Comparison of ENCODE assay signal across 25 mouse cellular contexts in the genomic region with DNA sequence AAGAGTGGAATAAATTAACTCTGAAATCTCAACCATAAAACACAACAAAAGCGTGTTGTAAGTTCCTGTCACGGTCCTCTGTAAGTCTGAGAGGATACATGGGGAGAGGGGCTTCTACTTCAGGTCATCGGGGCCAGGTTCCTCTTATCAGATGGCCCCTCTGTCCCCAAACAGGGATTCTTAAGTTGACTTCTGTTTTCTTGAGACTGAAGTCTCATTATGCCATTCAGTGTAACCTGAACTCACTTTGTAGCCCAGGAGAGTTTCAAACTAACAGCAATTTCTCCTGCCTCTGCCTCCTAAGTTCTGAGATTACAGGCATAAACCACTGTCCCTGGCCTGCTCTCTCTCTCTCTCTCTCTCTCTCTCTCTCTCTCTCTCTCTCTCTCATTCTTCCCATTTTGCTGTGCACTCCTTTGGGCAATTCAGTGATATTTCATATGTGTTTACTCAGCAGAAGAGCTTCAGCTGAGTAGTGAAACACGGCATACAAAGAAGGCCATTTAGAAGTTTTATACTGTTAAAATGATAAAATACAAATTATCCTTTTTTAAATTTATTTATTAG. TPM values are rescaled to one million over a fixed set of nuclear protein-coding genes. Genes with fewer than 3 reads are reported as not detected.
DNase-seq lines count a peak whose midpoint lies in the region; ATAC-seq and TF ChIP-seq lines count a peak whose summit lies in the region.
"Had no signal": no experiment of that assay in that cellular context is flagged by ENCODE, and none has a peak within 500 bp of the region (broad histone marks: within the 10 kb centered on the region; RNA-seq: fewer than 3 reads in every experiment).

No protein-coding gene starts in this region.

- no peak for TF ChIP-seq CTCF in bone marrow, adult 2 months (IDR thresholded peaks at IDR 0.05; ENCODE audit: control insufficient read depth, insufficient read depth, low read length)
- no peak for TF ChIP-seq CTCF in kidney, adult 2 months (conservative IDR thresholded peaks at IDR 0.05; ENCODE audit: insufficient read depth, insufficient read length, low read depth, low read length)

- H3K4me2 ChIP-seq in heart, embryonic 13.5 days = 0 out of 2 replicates have a peak overlapping the region, but pooled peaks have one; percentile 32
- peak overlapping the region; percentile 58 for H3K4me2 ChIP-seq in liver, embryonic 16.5 days (ENCODE audit: low read depth, low read length)
- H3K4me2 ChIP-seq: embryonic facial prominence, embryonic 15.5 days; hindbrain, embryonic 14.5 days; neural tube, embryonic 13.5 days had no signal

- TF ChIP-seq POLR2A in bone marrow, adult 2 months (IDR thresholded peaks at IDR 0.05; ENCODE audit: borderline replicate concordance, control insufficient read depth, low read depth, low read length) = no peak
- TF ChIP-seq POLR2A in kidney, adult 2 months (IDR thresholded peaks at IDR 0.05; ENCODE audit: low read depth, low read length) = no peak

- peak overlapping the region; percentile 43; the same call in 1 of the 2 replicates for H3K27ac ChIP-seq in heart, embryonic 13.5 days (replicated peaks)
- H3K27ac ChIP-seq in bone marrow, adult 2 months (ENCODE audit: control insufficient read depth, insufficient read depth, low read depth, low read length, poor library complexity) = peak overlapping the region; percentile 68; the same call in 1 of the 2 replicates
- H3K27ac ChIP-seq in liver, embryonic 16.5 days (ENCODE audit: low read length) = peak overlapping the region; percentile 91
- H3K27ac ChIP-seq in kidney, adult 2 months (ENCODE audit: insufficient read depth, low read depth, low read length) = no peak overlapping the region
- H3K27ac ChIP-seq: embryonic facial prominence, embryonic 15.5 days; heart, adult 2 months; hindbrain, embryonic 14.5 days; layer of hippocampus, adult 2 months; macrophage; midbrain, embryonic 10.5 days; neural tube, embryonic 13.5 days had no signal

- intact Hi-C loops in heart, postnatal 36 days (cut with DNase I) = no loop called here
- intact Hi-C loops in left cerebral cortex, postnatal 14 days (cut with DNase I) = no loop called here

- 73% methylated on average over 4 of the region's 4 CpGs for WGBS in heart, embryonic 13.5 days
- 52% methylated on average over 4 of the region's 4 CpGs for WGBS in bone marrow, adult 2 months
- 36% methylated on average over 4 of the region's 4 CpGs for WGBS in liver, embryonic 16.5 days (ENCODE audit: insufficient replicate concordance)
- 90% methylated on average over 4 of the region's 4 CpGs for WGBS in kidney, adult 2 months

- H3K4me3 ChIP-seq in heart, embryonic 13.5 days = no peak overlapping the region
- H3K4me3 ChIP-seq in bone marrow, adult 2 months (replicated peaks; ENCODE audit: control insufficient read depth, low read depth, low read length) = no peak overlapping the region
- peak overlapping the region; percentile 45 for H3K4me3 ChIP-seq in erythroblast, embryonic 14.5 days (replicated peaks)
- H3K4me3 ChIP-seq in liver, embryonic 16.5 days (ENCODE audit: low read depth, low read length) = peak overlapping the region; percentile 10
- H3K4me3 ChIP-seq in kidney, adult 2 months (ENCODE audit: insufficient read depth, low read depth, low read length) = no peak overlapping the region
- H3K4me3 ChIP-seq: embryonic facial prominence, embryonic 15.5 days; heart, adult 2 months; layer of hippocampus, adult 2 months; midbrain, embryonic 10.5 days; myocyte; neural tube, embryonic 13.5 days had no signal

- no peak for ATAC-seq in heart, embryonic 13.5 days (ENCODE audit: extremely low read depth, insufficient number of reproducible peaks, low FRiP score, low TSS enrichment)
- no peak for ATAC-seq in liver, embryonic 16.5 days (ENCODE audit: low read depth)
- ATAC-seq: activated CD4-positive, CD25-positive, alpha-beta regulatory T cell, adult 4 months; inflammation-experienced regulatory T-cells, adult 6 months; midbrain, embryonic 16.5 days had no signal

- no peak overlapping the region for H3K9ac ChIP-seq in heart, embryonic 13.5 days
- peak overlapping the region; percentile 68 for H3K9ac ChIP-seq in liver, embryonic 16.5 days (ENCODE audit: low read depth, low read length)
- H3K9ac ChIP-seq: embryonic facial prominence, embryonic 15.5 days; hindbrain, embryonic 14.5 days; neural tube, embryonic 13.5 days had no signal

- peaks cover 28% of the 10 kb centered on the region for H3K4me1 ChIP-seq in heart, embryonic 13.5 days
- peaks cover 9% of the 10 kb centered on the region for H3K4me1 ChIP-seq in bone marrow, adult 2 months (ENCODE audit: control insufficient read depth, insufficient read depth, low read length)
- H3K4me1 ChIP-seq in erythroblast, embryonic 14.5 days (ENCODE audit: control insufficient read depth) = peaks cover 97% of the 10 kb centered on the region
- H3K4me1 ChIP-seq in liver, embryonic 16.5 days (ENCODE audit: control insufficient read depth, low read depth, low read length) = peaks cover 92% of the 10 kb centered on the region
- no peaks in the 10 kb centered on the region for H3K4me1 ChIP-seq in kidney, adult 2 months (ENCODE audit: control insufficient read depth, insufficient read depth, low read length)
- H3K4me1 ChIP-seq: embryonic facial prominence, embryonic 15.5 days had no signal

- no peaks in the 10 kb centered on the region for H3K27me3 ChIP-seq in heart, embryonic 13.5 days (replicated peaks)
- H3K27me3 ChIP-seq in erythroblast, embryonic 14.5 days (ENCODE audit: control insufficient read depth) = no peaks in the 10 kb centered on the region
- H3K27me3 ChIP-seq in liver, embryonic 16.5 days (ENCODE audit: control insufficient read depth, insufficient read depth, low read depth, low read length) = no peaks in the 10 kb centered on the region
- H3K27me3 ChIP-seq in kidney, adult 2 months (replicated peaks; ENCODE audit: control insufficient read depth, insufficient read depth, low read length) = no peaks in the 10 kb centered on the region; the same call in 1 of the 2 replicates
- H3K27me3 ChIP-seq: embryonic facial prominence, embryonic 15.5 days; neural tube, embryonic 13.5 days had no signal

- H3K9me3 ChIP-seq in heart, embryonic 13.5 days = no peaks in the 10 kb centered on the region
- H3K9me3 ChIP-seq in erythroblast, embryonic 14.5 days (ENCODE audit: control insufficient read depth, low read length) = no peaks in the 10 kb centered on the region
- no peaks in the 10 kb centered on the region for H3K9me3 ChIP-seq in liver, embryonic 16.5 days (replicated peaks; ENCODE audit: control insufficient read depth, low read length)
- H3K9me3 ChIP-seq: embryonic facial prominence, embryonic 15.5 days; midbrain, embryonic 10.5 days; neural tube, embryonic 13.5 days had no signal

- no peak for DNase-seq in heart, postnatal 36 days
- DNase-seq in kidney, adult 2 months = no peak
- no peak for DNase-seq in left cerebral cortex, postnatal 14 days (ENCODE audit: low spot score in 2 of 2)
- DNase-seq: cerebellum, adult 8-10 months; cerebellum, postnatal 36 days; gastrocnemius, postnatal 25 days; kidney, adult 9 months; layer of hippocampus, postnatal 36 days; retina, postnatal 1 day; right cerebral cortex, postnatal 25 days had no signal

- no peaks in the 10 kb centered on the region for H3K36me3 ChIP-seq in heart, embryonic 13.5 days
- peaks cover 98% of the 10 kb centered on the region for H3K36me3 ChIP-seq in erythroblast, embryonic 14.5 days (ENCODE audit: control insufficient read depth)
- peaks cover 32% of the 10 kb centered on the region for H3K36me3 ChIP-seq in liver, embryonic 16.5 days (ENCODE audit: control insufficient read depth, insufficient read depth)
- no peaks in the 10 kb centered on the region for H3K36me3 ChIP-seq in kidney, adult 2 months (ENCODE audit: control insufficient read depth, insufficient read depth, low read length)
- H3K36me3 ChIP-seq: embryonic facial prominence, embryonic 15.5 days; midbrain, embryonic 10.5 days; neural tube, embryonic 13.5 days had no signal

RNA-seq across cellular contexts. Expression of a gene that starts 43.9 kb away (rescaled TPM):
- 11.8 and 13.6 TPM in 2 replicates for polyA plus RNA-seq in heart, embryonic 13.5 days (2015; fragmentation: Nextera tagmentation; extraction: Ambion mirVana)
- 1 to 10 TPM; 2.5 to 9.3 TPM for total RNA-seq in heart, postnatal 36 days (2021)
- 97.6 and 124 TPM in 2 replicates for polyA plus RNA-seq in bone marrow, adult 2 months (2011; ENCODE audit: insufficient read depth, insufficient read length, low replicate concordance, missing spikeins)
- 6.7 and 10.7 TPM in 2 replicates for polyA plus RNA-seq in erythroblast, embryonic 14.5 days (2012)
- 51.1 and 53.8 TPM in 2 replicates for polyA plus RNA-seq in liver, embryonic 16.5 days (2015; fragmentation: Nextera tagmentation; extraction: Ambion mirVana)
- polyA plus RNA-seq in kidney, adult 2 months (2012; rRNA removed) = 9.0 and 12.8 TPM in 2 replicates
- total RNA-seq in left cerebral cortex, postnatal 14 days (2021) = 100 to 1,000 TPM; 108 to 113 TPM

Comparison
In these comparisons a context has a peak if more than half of its experiments do, and no peak if none do; other contexts are left out.
1. H3K4me3 ChIP-seq: peak in erythroblast, embryonic 14.5 days (single experiment) and liver, embryonic 16.5 days (single experiment); none in heart, embryonic 13.5 days (single experiment), bone marrow, adult 2 months (single experiment) and kidney, adult 2 months (single experiment).